Mouse (Mus musculus) testis, adult 2 months (tissue): ENCODE results near the gene Glrx2.

Source experiments
- CTCF ChIP-seq: fragments of 200-500 bp; IDR thresholded peaks from 2 replicates; pipeline ENCODE4 v1.5.1; 2012; ENCODE audit warnings: low read depth, mild to moderate bottlenecking, inconsistent platforms, low read length, moderate library complexity; ENCODE audit not compliant: control insufficient read depth, insufficient read depth, insufficient replicate concordance
- POLR2A ChIP-seq: fragments of 200-500 bp; IDR thresholded peaks from 2 replicates; pipeline ENCODE4 v1.6.1; 2012; ENCODE audit warnings: low read depth, mild to moderate bottlenecking, inconsistent platforms, low read length, moderate library complexity; ENCODE audit not compliant: control insufficient read depth

GRCm38 (mm10) chr1:143681108-143681507 lies 35.0 kb upstream of the Glrx2 start:
- no peak for TF ChIP-seq CTCF
- no peak for TF ChIP-seq POLR2A
